Mouse (Mus musculus) 416B (cell line): Measurements from ENCODE around the gene Six6.

ENCODE experiments used
- DNase-seq: peaks from one replicate; pipeline ENCODE4 v3.0.0; 2011; ENCODE audit warnings: low read depth

The Six6 gene

GRCm38 (mm10) chr12:72939616-72940015 is at the start of gene Six6:
TSS of gene Six6 (plus strand) at chr12:72939892.
- DNase-seq, result no peak

GRCm38 (mm10) chr12:72917159-72917993 is 22.3 kb upstream of the Six6 start:
- no peak for DNase-seq

GRCm38 (mm10) chr12:72936751-72937150 is 2.9 kb upstream of the Six6 start:
- no peak for DNase-seq

- no peak for DNase-seq
These were observed 2.1 kb upstream of the Six6 start for GRCm38 (mm10) chr12:72937537-72938120.

GRCm38 (mm10) chr12:72938176-72938575 is 1.5 kb upstream of the Six6 start:
- no peak for DNase-seq

GRCm38 (mm10) chr12:72938600-72939490 is 847 bp upstream of the Six6 start:
- no peak for DNase-seq

GRCm38 (mm10) chr12:72940071-72940821 is 554 bp downstream of the Six6 start, which contains the start of gene 4930447C04Rik:
TSS of gene 4930447C04Rik (minus strand) at chr12:72940774.
- no peak for DNase-seq

- no peak for DNase-seq
These were observed 1.2 kb downstream of the Six6 start for GRCm38 (mm10) chr12:72940822-72941397.

- DNase-seq, result no peak
These were observed 1.8 kb downstream of the Six6 start for GRCm38 (mm10) chr12:72941398-72942051.

GRCm38 (mm10) chr12:72942171-72942570 is 2.5 kb downstream of the Six6 start:
- DNase-seq, result no peak

GRCm38 (mm10) chr12:72943574-72944110 is 4.0 kb downstream of the Six6 start:
- DNase-seq, result no peak

GRCm38 (mm10) chr12:72944411-72945225 is 4.9 kb downstream of the Six6 start:
- no peak for DNase-seq

GRCm38 (mm10) chr12:72945301-72946063 is 5.8 kb downstream of the Six6 start:
- no peak for DNase-seq

- no peak for DNase-seq
These were observed 6.3 kb downstream of the Six6 start for GRCm38 (mm10) chr12:72946064-72946395.

GRCm38 (mm10) chr12:72946805-72947204 is 7.1 kb downstream of the Six6 start:
- DNase-seq, result no peak

GRCm38 (mm10) chr12:72947335-72947734 is 7.6 kb downstream of the Six6 start:
- DNase-seq, result no peak

- no peak for DNase-seq
These were observed 13.4 kb downstream of the Six6 start for GRCm38 (mm10) chr12:72953089-72953488.

- DNase-seq, result no peak
These were observed 14.2 kb downstream of the Six6 start for GRCm38 (mm10) chr12:72953858-72954257.

- no peak for DNase-seq
These were observed 15.2 kb downstream of the Six6 start for GRCm38 (mm10) chr12:72954906-72955305.
